Mouse (Mus musculus) embryonic facial prominence, embryonic 12.5 days (tissue): Measurements from ENCODE around the gene Col26a1. TPM values are rescaled to one million over a fixed set of nuclear protein-coding genes. Genes with fewer than 3 reads are reported as not detected.

Source experiments
- ATAC-seq: fragments of 200-750 bp; cut with Nextera tagmentation; 2 replicates; pipeline ENCODE4 v1.8.0; 2017; ENCODE audit not compliant: insufficient number of reproducible peaks, insufficient read depth, low FRiP score, low TSS enrichment
- H3K27ac ChIP-seq: fragments of 300-500 bp; sonication (generic); 2 replicates; pipeline ENCODE4 v1.5.1; 2016; ENCODE audit warnings: mild to moderate bottlenecking
- H3K27me3 ChIP-seq: fragments of 300-500 bp; sonication (generic); 2 replicates; pipeline ENCODE4 v1.6.1; 2016; ENCODE audit warnings: mild to moderate bottlenecking, moderate library complexity
- H3K36me3 ChIP-seq: fragments of 300-500 bp; sonication (generic); 2 replicates; pipeline ENCODE4 v1.6.1; 2016; ENCODE audit warnings: mild to moderate bottlenecking
- H3K4me1 ChIP-seq: fragments of 300-500 bp; sonication (generic); 2 replicates; pipeline ENCODE4 v1.6.1; 2016
- H3K4me2 ChIP-seq: fragments of 300-500 bp; sonication (generic); replicated peaks from 2 replicates; pipeline ENCODE4 v1.6.1; 2016; ENCODE audit warnings: mild to moderate bottlenecking, moderate library complexity
- H3K4me3 ChIP-seq: fragments of 300-500 bp; sonication (generic); 2 replicates; pipeline ENCODE4 v1.5.1; 2016; ENCODE audit warnings: mild to moderate bottlenecking
- H3K9ac ChIP-seq: fragments of 300-500 bp; sonication (generic); 2 replicates; pipeline ENCODE4 v1.6.1; 2016; ENCODE audit warnings: mild to moderate bottlenecking, moderate library complexity
- H3K9me3 ChIP-seq: fragments of 300-500 bp; sonication (generic); 2 replicates; pipeline ENCODE4 v1.6.1; 2016; ENCODE audit warnings: mild to moderate bottlenecking, moderate library complexity
- WGBS: fragments of 180-500 bp; shearing (Covaris S2); methylation state at CpG from one replicate; pipeline ENCODE4 v1.1.7; 2016; 5-methylcytosine and 5-hydroxymethylcytosine counted together
- polyA plus RNA-seq: library from polyadenylated mRNA; unstranded; fragments of >200 nt; fragmentation: Nextera tagmentation; extraction: Ambion mirVana; gene quantifications from 2 replicates; pipeline ENCODE4 v1.2.1, GENCODE M21; 2016

Col26a1 gene
- polyA plus RNA-seq, 1 experiment from 2014 or later, result 242 TPM

- no peak for ATAC-seq
- Histone ChIP-seq H3K9me3 (no peaks in the 10 kb centered on the region), H3K4me3 (no peak overlapping the region), H3K27ac (no peak overlapping the region), H3K9ac (no peak overlapping the region), H3K4me1 (peaks cover 3% of the 10 kb centered on the region; the same call in 1 of the 2 replicates), H3K27me3 (no peaks in the 10 kb centered on the region), H3K4me2 (no peak overlapping the region), H3K36me3 (no peaks in the 10 kb centered on the region)
- WGBS, result 72% methylated on average over 5 of the region's 5 CpGs
Measured at GRCm38 (mm10) chr5:136721596-136721995, 161.4 kb downstream of the Col26a1 start.

DNA sequence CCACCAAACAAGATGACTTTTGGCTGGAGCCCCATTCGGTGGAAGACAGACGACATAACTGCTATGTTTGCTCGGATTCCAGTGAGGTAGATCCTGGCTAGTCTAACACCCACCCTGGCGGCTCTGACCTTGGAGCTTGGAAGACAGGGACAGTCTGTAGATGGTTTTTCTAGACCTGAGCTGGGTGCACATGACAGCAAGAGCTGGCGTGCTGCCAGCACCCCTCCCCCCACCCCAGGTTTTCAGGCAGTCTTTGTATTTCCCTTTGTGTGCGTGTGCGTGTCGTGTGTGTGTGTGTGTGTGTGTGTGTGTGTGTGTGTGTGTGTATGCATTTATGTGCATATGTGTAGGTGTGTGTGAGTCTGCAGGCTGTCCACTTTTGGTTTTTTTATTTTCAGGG, 164.4 kb downstream of the Col26a1 start:
- H3K4me2 ChIP-seq, result no peak overlapping the region
- H3K4me3 ChIP-seq, result no peak overlapping the region
- ATAC-seq, result no peak
- no peaks in the 10 kb centered on the region for H3K36me3 ChIP-seq
- no peak overlapping the region for H3K27ac ChIP-seq
- H3K9me3 ChIP-seq, result no peaks in the 10 kb centered on the region
- H3K27me3 ChIP-seq, result peaks cover 20% of the 10 kb centered on the region
- H3K9ac ChIP-seq, result no peak overlapping the region
- WGBS, result 69% methylated on average over 8 of the region's 8 CpGs
- peaks cover 7% of the 10 kb centered on the region; the same call in 1 of the 2 replicates for H3K4me1 ChIP-seq

GRCm38 (mm10) chr5:136717573-136717854, 165.5 kb downstream of the Col26a1 start:
- no peak overlapping the region for H3K4me2 ChIP-seq
- WGBS, result 91% methylated on average over 2 of the region's 2 CpGs
- H3K27ac ChIP-seq, result no peak overlapping the region
- H3K27me3 ChIP-seq, result peaks cover 24% of the 10 kb centered on the region
- H3K9ac ChIP-seq, result no peak overlapping the region
- no peaks in the 10 kb centered on the region for H3K9me3 ChIP-seq
- H3K4me3 ChIP-seq, result no peak overlapping the region
- ATAC-seq, result no peak
- peaks cover 7% of the 10 kb centered on the region; the same call in 1 of the 2 replicates for H3K4me1 ChIP-seq
- no peaks in the 10 kb centered on the region for H3K36me3 ChIP-seq

DNA sequence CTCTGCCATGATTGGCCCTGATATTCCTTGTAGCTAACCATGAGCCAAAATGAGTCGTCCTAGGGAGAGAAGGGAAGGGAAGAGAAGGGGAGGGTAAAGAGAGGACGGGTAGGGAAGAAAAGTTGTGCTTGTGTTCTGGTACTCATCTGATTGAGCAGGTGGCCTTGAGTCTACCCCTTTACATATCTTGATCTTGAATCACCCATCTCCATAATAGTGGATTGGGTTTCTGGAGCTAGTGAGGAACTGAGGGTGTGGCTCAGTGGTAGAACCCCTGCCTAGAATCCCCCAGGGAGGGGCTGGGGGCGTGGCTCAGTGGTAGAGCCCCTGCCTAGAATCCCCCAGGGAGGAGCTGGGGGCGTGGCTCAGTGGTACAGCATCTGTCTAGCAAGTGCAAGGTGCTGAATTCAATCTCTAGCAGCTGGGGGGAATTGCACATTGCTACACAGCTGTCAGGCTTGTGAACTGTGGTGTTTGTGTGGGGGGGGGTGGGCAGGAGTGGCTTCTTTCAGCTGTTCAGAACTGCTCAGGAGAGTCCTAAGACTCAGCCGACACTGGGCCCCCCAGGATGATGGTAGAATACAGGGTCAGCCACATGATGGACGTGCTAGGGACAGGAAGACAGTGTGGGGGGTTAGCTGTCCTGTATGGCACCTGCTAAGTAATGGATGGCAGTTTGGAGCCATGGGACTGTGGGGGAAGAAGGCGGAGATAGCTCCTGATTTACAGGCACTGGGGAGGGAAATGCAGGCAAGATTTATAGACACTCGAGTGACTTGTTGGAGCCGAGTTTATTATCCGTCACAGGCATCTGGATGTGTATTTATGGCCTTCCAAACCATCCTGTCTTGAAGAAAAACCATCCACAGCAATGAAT, 166.1 kb downstream of the Col26a1 start:
- Histone ChIP-seq H3K4me1 (peaks cover 7% of the 10 kb centered on the region; the same call in 1 of the 2 replicates), H3K27me3 (peaks cover 24% of the 10 kb centered on the region), H3K9me3 (no peaks in the 10 kb centered on the region), H3K4me3 (no peak overlapping the region), H3K36me3 (no peaks in the 10 kb centered on the region), H3K4me2 (no peak overlapping the region), H3K27ac (no peak overlapping the region), H3K9ac (no peak overlapping the region)
- WGBS, result 65% methylated on average over 10 of the region's 10 CpGs
- no peak for ATAC-seq

DNA sequence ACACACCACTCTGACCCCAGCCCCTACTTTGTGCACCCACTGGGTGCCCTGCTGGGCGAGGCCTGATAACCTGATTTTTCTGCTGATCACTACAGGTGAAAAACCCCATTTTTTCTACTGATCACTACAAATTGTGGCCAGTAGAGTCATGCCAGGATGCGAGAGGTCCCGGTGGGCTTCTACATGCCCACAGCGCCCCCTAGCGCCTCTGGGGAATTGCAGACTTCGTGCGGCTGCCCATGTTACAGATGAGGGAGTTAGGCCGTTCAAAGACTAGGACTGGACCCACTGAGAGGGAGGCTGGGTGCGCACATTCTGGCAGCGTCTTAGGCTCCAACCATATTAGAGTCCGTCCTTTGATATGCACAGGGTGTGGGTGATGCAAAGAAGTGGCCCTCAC, 168.1 kb downstream of the Col26a1 start:
- Histone ChIP-seq H3K4me1 (peaks cover 10% of the 10 kb centered on the region; the same call in 1 of the 2 replicates), H3K27me3 (peaks cover 24% of the 10 kb centered on the region), H3K9me3 (no peaks in the 10 kb centered on the region), H3K36me3 (no peaks in the 10 kb centered on the region), H3K4me3 (0 out of 2 replicates have a peak overlapping the region, but pooled peaks have one; percentile 9), H3K27ac (no peak overlapping the region), H3K9ac (no peak overlapping the region), H3K4me2 (peak overlapping the region; percentile 33)
- no peak for ATAC-seq
- 15% methylated on average over 11 of the region's 11 CpGs for WGBS

DNA sequence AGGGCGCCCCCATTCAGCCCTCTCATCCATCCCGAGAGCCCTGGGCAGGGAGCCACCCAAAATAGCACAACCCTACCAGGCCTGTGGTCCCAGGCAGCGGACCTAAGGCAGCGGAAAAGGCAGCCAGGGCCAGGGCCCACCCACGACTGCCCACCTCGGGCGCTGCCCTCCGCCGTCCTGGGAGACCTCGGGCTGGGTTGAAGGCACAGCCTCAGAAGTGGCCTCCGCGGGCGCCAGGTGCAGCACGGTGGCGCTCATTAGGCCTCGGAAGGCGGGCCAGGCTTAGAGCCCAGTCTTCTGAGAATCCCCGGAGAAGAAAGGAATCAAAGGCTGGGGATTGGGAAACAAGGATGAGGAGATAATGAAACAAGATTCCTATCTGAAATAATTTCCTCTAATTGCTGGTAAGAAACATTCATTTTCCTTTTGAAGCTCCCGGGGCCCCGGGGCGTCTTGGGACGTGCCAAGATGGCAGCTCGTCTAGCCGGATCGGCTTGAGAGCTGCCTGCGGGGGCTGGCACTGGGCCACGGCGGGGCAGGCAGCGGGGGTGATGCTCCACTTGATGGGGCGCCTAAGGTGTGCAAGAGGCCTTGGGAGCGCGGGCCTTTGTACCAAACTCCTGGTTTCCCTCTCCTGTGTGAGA, 168.7 kb downstream of the Col26a1 start:
- Histone ChIP-seq H3K27me3 (peaks cover 24% of the 10 kb centered on the region), H3K9ac (no peak overlapping the region), H3K27ac (no peak overlapping the region), H3K36me3 (no peaks in the 10 kb centered on the region), H3K9me3 (no peaks in the 10 kb centered on the region), H3K4me2 (peak overlapping the region; percentile 33), H3K4me1 (peaks cover 10% of the 10 kb centered on the region; the same call in 1 of the 2 replicates), H3K4me3 (0 out of 2 replicates have a peak overlapping the region, but pooled peaks have one; percentile 9)
- 20% methylated on average over 32 of the region's 32 CpGs for WGBS
- ATAC-seq, result no peak

DNA sequence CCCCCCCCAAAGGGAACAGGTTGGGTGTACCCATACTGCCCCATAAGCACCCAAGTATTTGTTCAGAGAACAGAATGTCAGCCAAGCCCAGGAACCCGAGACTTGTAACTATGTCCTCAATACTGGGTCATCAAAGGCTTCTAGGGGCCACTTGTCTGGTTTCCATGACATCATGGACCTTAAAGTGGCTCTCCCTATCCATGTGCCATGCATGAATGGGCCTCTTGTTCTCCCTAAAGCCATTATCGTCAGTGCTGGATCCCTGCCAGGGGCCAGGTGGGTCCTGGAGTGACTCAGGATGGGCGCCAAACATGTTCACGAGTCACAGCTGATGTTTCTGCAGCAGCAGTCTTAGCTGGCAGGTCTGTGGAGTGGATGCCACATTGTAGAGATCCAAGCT, 172.3 kb downstream of the Col26a1 start:
- Histone ChIP-seq H3K9ac (no peak overlapping the region), H3K4me1 (peaks cover 7% of the 10 kb centered on the region; the same call in 1 of the 2 replicates), H3K27ac (no peak overlapping the region), H3K27me3 (peaks cover 22% of the 10 kb centered on the region), H3K4me3 (no peak overlapping the region), H3K4me2 (no peak overlapping the region), H3K9me3 (no peaks in the 10 kb centered on the region), H3K36me3 (no peaks in the 10 kb centered on the region)
- no peak for ATAC-seq
- 46% methylated on average over 4 of the region's 4 CpGs for WGBS

GRCm38 (mm10) chr5:136708116-136708515, 174.9 kb downstream of the Col26a1 start:
- Histone ChIP-seq H3K9ac (no peak overlapping the region), H3K27me3 (no peaks in the 10 kb centered on the region), H3K4me3 (no peak overlapping the region), H3K4me2 (no peak overlapping the region), H3K4me1 (peaks cover 10% of the 10 kb centered on the region; the same call in 1 of the 2 replicates), H3K27ac (no peak overlapping the region), H3K36me3 (no peaks in the 10 kb centered on the region), H3K9me3 (no peaks in the 10 kb centered on the region)
- 70% methylated on average over 12 of the region's 12 CpGs for WGBS
- ATAC-seq, result no peak

DNA sequence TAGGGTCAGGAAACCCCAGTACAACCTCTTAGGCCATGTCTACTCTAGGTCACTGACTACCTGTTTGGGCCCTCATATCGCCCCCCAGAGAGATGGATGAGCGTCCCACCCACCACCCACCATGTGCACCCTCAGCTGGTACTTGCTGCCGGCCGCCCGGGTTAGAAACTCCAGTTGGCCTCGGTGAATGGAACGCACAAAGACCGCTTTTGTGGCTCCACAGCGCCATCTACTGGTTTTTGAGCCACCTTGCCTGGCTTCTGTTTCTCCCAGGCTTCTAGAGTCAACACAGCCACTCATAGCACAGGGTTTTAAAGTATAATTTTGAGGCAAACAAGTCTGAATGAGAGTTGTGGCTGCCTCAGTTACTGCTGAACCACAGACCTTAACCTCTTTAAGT, 176.2 kb downstream of the Col26a1 start:
- no peaks in the 10 kb centered on the region for H3K9me3 ChIP-seq
- 1% methylated on average over 9 of the region's 9 CpGs for WGBS
- H3K4me2 ChIP-seq, result no peak overlapping the region
- no peak overlapping the region for H3K27ac ChIP-seq
- no peak overlapping the region for H3K4me3 ChIP-seq
- peaks cover 10% of the 10 kb centered on the region; the same call in 1 of the 2 replicates for H3K4me1 ChIP-seq
- ATAC-seq, result no peak
- no peaks in the 10 kb centered on the region for H3K36me3 ChIP-seq
- H3K27me3 ChIP-seq, result no peaks in the 10 kb centered on the region
- H3K9ac ChIP-seq, result no peak overlapping the region

GRCm38 (mm10) chr5:136705532-136705931, 177.5 kb downstream of the Col26a1 start:
- Histone ChIP-seq H3K27ac (no peak overlapping the region), H3K9me3 (no peaks in the 10 kb centered on the region), H3K4me3 (no peak overlapping the region), H3K9ac (no peak overlapping the region), H3K36me3 (no peaks in the 10 kb centered on the region), H3K4me2 (no peak overlapping the region), H3K4me1 (peaks cover 7% of the 10 kb centered on the region; the same call in 1 of the 2 replicates), H3K27me3 (no peaks in the 10 kb centered on the region)
- WGBS, result 90% methylated on average over 3 of the region's 3 CpGs
- ATAC-seq, result no peak

- no peak overlapping the region for H3K4me3 ChIP-seq
- no peak for ATAC-seq
- H3K4me1 ChIP-seq, result peaks cover 7% of the 10 kb centered on the region; the same call in 1 of the 2 replicates
- H3K36me3 ChIP-seq, result no peaks in the 10 kb centered on the region
- H3K4me2 ChIP-seq, result no peak overlapping the region
- no peaks in the 10 kb centered on the region for H3K9me3 ChIP-seq
- 50% methylated on average over 8 of the region's 8 CpGs for WGBS
- H3K9ac ChIP-seq, result no peak overlapping the region
- no peak overlapping the region for H3K27ac ChIP-seq
- no peaks in the 10 kb centered on the region for H3K27me3 ChIP-seq
Measured at GRCm38 (mm10) chr5:136704151-136704550, 178.9 kb downstream of the Col26a1 start.

- no peaks in the 10 kb centered on the region for H3K9me3 ChIP-seq
- H3K27me3 ChIP-seq, result no peaks in the 10 kb centered on the region
- H3K27ac ChIP-seq, result no peak overlapping the region
- no peak overlapping the region for H3K9ac ChIP-seq
- no peak for ATAC-seq
- no peak overlapping the region for H3K4me2 ChIP-seq
- H3K36me3 ChIP-seq, result no peaks in the 10 kb centered on the region
- H3K4me1 ChIP-seq, result peaks cover 7% of the 10 kb centered on the region; the same call in 1 of the 2 replicates
- no peak overlapping the region for H3K4me3 ChIP-seq
- 32% methylated on average over 3 of the region's 3 CpGs for WGBS
Measured at GRCm38 (mm10) chr5:136703751-136704150, 179.3 kb downstream of the Col26a1 start.
